Mouse (Mus musculus): ENCODE measurements around the gene Prlr. TPM values are rescaled to one million over a fixed set of nuclear protein-coding genes. Genes with fewer than 3 reads are reported as not detected.

The Prlr gene
- polyA plus RNA-seq, 1 experiment from 2014 or later = 0.11 TPM

DNA sequence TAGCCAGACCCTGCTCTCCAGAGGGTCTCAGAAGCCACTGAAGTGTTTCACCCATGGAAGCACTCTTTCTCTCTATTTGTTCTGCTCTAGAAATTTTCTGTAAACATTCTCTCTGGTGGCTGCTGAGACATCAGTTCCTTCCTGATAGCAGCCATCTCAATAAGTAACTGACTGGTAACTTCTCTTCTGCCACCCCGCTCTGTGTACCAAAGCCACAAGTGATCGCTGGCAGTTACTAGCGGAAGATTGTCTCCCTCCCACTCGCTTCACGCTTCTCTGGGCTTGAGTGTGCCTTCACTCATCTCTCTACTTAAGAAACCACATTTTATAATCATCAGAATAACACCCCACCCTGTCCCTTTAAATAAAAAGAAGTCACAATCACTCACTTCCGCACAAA, 170.0 kb downstream of the Prlr start:
- Histone ChIP-seq H3K9ac (replicated peaks) (no peak overlapping the region), H3K27me3 (no peaks in the 10 kb centered on the region), H3K4me1 (no peaks in the 10 kb centered on the region), H3K27ac (replicated peaks) (no peak overlapping the region), H3K4me2 (replicated peaks) (no peak overlapping the region), H3K9me3 (no peaks in the 10 kb centered on the region), H3K36me3 (no peaks in the 10 kb centered on the region), H3K4me3 (no peak overlapping the region)
- WGBS = 91% methylated on average over 6 of the region's 6 CpGs
- no peak for ATAC-seq (ENCODE audit: low FRiP score, low read depth)

- Histone ChIP-seq H3K4me1 (no peaks in the 10 kb centered on the region), H3K4me2 (replicated peaks) (no peak within 1 kb of the TSS), H3K36me3 (no peaks in the 10 kb centered on the region), H3K27ac (replicated peaks) (no peak within 1 kb of the TSS), H3K9me3 (no peaks in the 10 kb centered on the region), H3K27me3 (no peaks in the 10 kb centered on the region), H3K9ac (replicated peaks) (no peak within 1 kb of the TSS), H3K4me3 (no peak within 1 kb of the TSS)
- ATAC-seq (ENCODE audit: low FRiP score, low read depth) = no peak
- 86% methylated on average over 9 of the region's 9 CpGs for WGBS
These were observed 181.3 kb downstream of the Prlr start, which contains the start of gene Agxt2 for GRCm38 (mm10) chr15:10358039-10358948. Gene Agxt2 (plus strand): TSS chr15:10358532.

DNA sequence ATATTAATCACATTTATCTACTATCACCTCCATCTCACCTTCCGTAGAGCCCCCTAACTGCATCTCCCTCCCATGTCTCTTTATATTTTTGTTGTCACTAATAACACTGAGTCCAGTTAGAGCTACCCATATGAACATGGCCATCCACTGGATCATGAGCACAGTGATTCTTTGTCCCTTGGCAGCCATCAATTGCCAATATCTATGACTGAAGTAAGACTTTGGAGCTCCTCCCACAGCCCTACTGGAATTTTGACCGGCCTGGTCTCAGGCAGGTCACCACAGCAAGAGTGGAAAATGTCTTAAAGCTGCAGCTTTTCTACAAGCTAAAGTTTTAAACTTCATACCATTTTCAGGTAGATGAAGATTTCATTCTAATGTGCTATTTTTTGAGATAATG, 189.3 kb downstream of the Prlr start:
- Histone ChIP-seq H3K4me3 (no peak overlapping the region), H3K9me3 (no peaks in the 10 kb centered on the region), H3K27me3 (no peaks in the 10 kb centered on the region), H3K36me3 (no peaks in the 10 kb centered on the region), H3K9ac (replicated peaks) (no peak overlapping the region), H3K4me1 (no peaks in the 10 kb centered on the region), H3K4me2 (replicated peaks) (no peak overlapping the region), H3K27ac (replicated peaks) (no peak overlapping the region)
- WGBS = 94% methylated on average over 2 of the region's 2 CpGs
- no peak for ATAC-seq (ENCODE audit: low FRiP score, low read depth)

GRCm38 (mm10) chr15:10375404-10375803, 198.4 kb downstream of the Prlr start:
- WGBS = 81% methylated on average over 3 of the region's 3 CpGs
- H3K9ac ChIP-seq (replicated peaks) = no peak overlapping the region
- no peak for ATAC-seq (ENCODE audit: low FRiP score, low read depth)
- H3K4me1 ChIP-seq = no peaks in the 10 kb centered on the region
- H3K4me2 ChIP-seq (replicated peaks) = no peak overlapping the region
- no peak overlapping the region for H3K4me3 ChIP-seq
- H3K36me3 ChIP-seq = no peaks in the 10 kb centered on the region
- H3K27me3 ChIP-seq = no peaks in the 10 kb centered on the region
- H3K9me3 ChIP-seq = no peaks in the 10 kb centered on the region
- H3K27ac ChIP-seq (replicated peaks) = no peak overlapping the region

GRCm38 (mm10) chr15:10378338-10378959, 201.4 kb downstream of the Prlr start:
- H3K4me1 ChIP-seq = no peaks in the 10 kb centered on the region
- 84% methylated on average over 4 of the region's 4 CpGs for WGBS
- no peak overlapping the region for H3K4me3 ChIP-seq
- H3K27ac ChIP-seq (replicated peaks) = no peak overlapping the region
- no peak overlapping the region for H3K4me2 ChIP-seq (replicated peaks)
- H3K9ac ChIP-seq (replicated peaks) = no peak overlapping the region
- no peaks in the 10 kb centered on the region for H3K36me3 ChIP-seq
- H3K27me3 ChIP-seq = no peaks in the 10 kb centered on the region
- no peaks in the 10 kb centered on the region for H3K9me3 ChIP-seq
- no peak for ATAC-seq (ENCODE audit: low FRiP score, low read depth)

GRCm38 (mm10) chr15:10379757-10380458, 202.9 kb downstream of the Prlr start:
- Histone ChIP-seq H3K4me1 (no peaks in the 10 kb centered on the region), H3K4me3 (no peak overlapping the region), H3K9me3 (no peaks in the 10 kb centered on the region), H3K4me2 (replicated peaks) (no peak overlapping the region), H3K27ac (replicated peaks) (no peak overlapping the region), H3K9ac (replicated peaks) (no peak overlapping the region), H3K36me3 (no peaks in the 10 kb centered on the region), H3K27me3 (no peaks in the 10 kb centered on the region)
- no peak for ATAC-seq (ENCODE audit: low FRiP score, low read depth)
- 92% methylated on average over 3 of the region's 3 CpGs for WGBS

DNA sequence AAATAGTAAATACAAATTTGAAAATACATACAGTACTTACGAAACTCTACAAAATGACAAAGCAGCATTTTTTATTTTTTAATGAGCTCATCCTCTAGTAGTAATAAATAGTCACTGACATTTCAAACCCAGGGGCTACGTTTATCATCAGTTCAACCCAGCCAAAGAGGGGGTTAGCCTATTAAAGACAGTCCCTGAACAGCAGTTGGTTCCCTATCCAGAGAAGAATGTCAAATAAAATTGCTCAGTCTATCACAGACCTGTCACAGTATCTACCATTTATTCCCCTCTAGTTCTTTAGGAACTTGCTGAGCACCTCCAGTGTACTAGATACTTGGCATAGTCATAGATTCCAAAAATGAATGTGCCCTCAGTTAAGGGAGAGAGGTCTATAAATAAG, 210.2 kb downstream of the Prlr start:
- H3K27me3 ChIP-seq = no peaks in the 10 kb centered on the region
- no peaks in the 10 kb centered on the region for H3K4me1 ChIP-seq
- 73% methylated on average over 2 of the region's 2 CpGs for WGBS
- no peak for ATAC-seq (ENCODE audit: low FRiP score, low read depth)
- H3K9me3 ChIP-seq = no peaks in the 10 kb centered on the region
- H3K4me2 ChIP-seq (replicated peaks) = no peak overlapping the region
- no peak overlapping the region for H3K4me3 ChIP-seq
- H3K36me3 ChIP-seq = no peaks in the 10 kb centered on the region
- H3K9ac ChIP-seq (replicated peaks) = no peak overlapping the region
- no peak overlapping the region for H3K27ac ChIP-seq (replicated peaks)

Other genes with a start within 250 kb of the Prlr start
- not detected in 2 replicates for gene Gm21973, start 148.1 kb downstream of the Prlr start, polyA plus RNA-seq (2016; fragmentation: Nextera tagmentation; extraction: Ambion mirVana)
- not detected in 2 replicates for gene Agxt2, start 181.3 kb downstream of the Prlr start, polyA plus RNA-seq (2016; fragmentation: Nextera tagmentation; extraction: Ambion mirVana)

All from midbrain, embryonic 12.5 days (tissue).